Mouse (Mus musculus): ENCODE data around the gene Lpar4. TPM values are rescaled to one million over a fixed set of nuclear protein-coding genes. Genes with fewer than 3 reads are reported as not detected.

The Lpar4 gene
- polyA plus RNA-seq (2012; rRNA removed; ENCODE audit: low replicate concordance): 2.0 and 3.0 TPM in 2 replicates

DNA sequence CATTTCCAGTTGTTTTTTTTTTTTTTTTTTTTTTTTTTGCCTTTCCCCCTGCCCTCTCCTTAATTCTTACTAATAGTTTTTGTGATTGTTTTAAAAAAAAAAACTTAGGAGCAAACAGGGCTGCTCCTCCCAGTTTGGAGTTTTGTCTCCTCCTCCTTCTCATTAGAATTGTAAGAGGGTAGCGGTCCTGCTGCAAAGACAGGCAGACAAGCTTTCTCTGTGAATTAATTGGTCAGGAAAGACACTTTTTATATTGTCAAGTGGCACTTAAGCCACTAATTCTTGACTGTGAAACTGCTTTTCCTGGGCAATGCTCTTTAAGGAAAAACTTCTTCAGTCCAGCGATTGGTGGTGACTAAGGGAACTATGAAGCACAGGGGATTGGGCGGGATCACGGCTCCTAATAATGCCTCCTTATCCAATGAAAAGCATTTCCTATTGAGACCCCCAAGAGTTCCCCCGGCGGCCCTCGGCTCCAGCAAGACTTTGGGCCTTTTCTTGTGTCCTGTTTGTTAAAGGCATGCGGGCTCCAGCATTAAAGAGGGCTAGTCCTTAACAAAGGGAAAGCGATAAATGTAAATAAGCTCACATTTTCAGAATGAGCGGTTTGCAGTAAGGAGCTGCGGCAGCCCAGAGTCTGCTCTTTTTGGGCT lies at the start of gene Lpar4:
Gene Lpar4 (plus strand): TSS at position 451 of the 653 bp plus-strand sequence.

Other genes starting within 250 kb of the Lpar4 start
- 1.4 and 3.0 TPM in 2 replicates for gene Rtl3, start 80.0 kb upstream of the Lpar4 start, polyA plus RNA-seq (2012; rRNA removed; ENCODE audit: low replicate concordance)
- 0.64 and 0.71 TPM in 2 replicates for gene P2ry10, start 167.9 kb downstream of the Lpar4 start, polyA plus RNA-seq (2012; rRNA removed; ENCODE audit: low replicate concordance)
- gene P2ry10b, start 228.3 kb downstream of the Lpar4 start, polyA plus RNA-seq (2012; rRNA removed; ENCODE audit: low replicate concordance): 2.2 and 3.8 TPM in 2 replicates

Data from subcutaneous adipose tissue, adult 2 months (tissue).